Mouse (Mus musculus): ENCODE data around the gene Itih4.

Itih4 gene

DNA sequence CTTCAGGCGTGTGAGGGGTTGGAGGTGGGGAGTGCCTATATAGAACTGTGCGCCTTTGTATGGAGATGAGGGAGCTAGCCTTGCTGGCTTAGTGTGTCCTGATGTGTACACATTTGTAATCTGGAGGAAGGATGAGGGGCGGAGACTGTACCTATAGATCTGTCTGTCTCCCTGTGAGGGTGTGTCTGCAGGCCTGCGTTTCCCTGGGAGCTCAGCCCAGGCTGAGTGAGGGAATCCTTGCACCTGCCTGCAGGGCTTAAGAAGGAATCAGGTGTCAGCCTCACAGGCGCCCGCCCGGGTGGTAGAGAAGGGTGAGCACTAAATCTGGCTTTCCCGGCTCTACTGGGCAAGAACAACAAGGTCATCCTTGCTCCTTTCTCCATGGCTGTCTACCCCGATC lies 6.5 kb upstream of the Itih4 start:
- DNase-seq, result no peak

DNA sequence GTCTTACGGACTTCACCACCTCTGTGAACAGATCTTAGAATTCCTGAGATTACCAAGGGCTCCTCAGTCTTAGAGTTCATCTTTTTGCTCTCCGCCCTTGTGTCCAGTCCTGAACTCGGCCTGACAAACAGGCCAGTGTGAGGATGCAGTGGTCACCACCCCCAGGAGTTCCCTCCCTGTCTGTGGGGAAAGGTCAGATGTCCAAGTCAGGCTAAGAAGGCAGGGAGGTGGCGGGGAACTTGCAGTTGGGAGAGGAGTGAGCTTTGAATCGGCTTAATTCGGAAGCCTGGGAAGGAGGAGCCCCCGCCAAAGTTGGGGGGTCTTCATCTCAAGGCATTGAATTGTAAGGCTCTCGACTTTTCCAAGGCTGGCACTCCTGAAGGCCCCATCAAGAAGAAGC lies 6.0 kb upstream of the Itih4 start:
- DNase-seq, result no peak

GRCm38 (mm10) chr14:30880811-30881717 lies 5.2 kb upstream of the Itih4 start:
- DNase-seq, result peak; percentile 57 to 82

DNA sequence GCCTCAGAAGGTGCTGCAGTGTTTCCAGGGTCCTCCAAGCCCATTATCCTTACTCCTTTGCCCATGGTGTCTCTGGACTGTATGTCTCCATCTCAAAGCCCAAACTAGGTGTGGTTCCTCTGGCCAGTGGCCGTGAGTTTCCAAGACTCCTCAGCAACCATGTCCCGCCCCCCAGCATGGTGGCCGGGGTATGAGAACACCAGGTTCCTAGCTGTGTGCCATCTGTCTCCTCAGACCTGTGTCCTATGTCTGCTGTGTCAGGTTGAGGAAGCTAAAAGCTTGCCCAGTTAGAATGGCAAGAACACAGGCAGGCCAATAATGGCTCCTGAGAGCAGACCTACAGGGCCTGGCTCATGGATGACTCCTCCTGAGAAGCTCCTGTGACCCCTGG lies 4.6 kb upstream of the Itih4 start:
- no peak for DNase-seq

GRCm38 (mm10) chr14:30885298-30885697 lies 978 bp upstream of the Itih4 start:
- no peak for DNase-seq

GRCm38 (mm10) chr14:30888271-30888732 lies 2.0 kb downstream of the Itih4 start:
- DNase-seq, result peak; percentile 61 to 79

DNA sequence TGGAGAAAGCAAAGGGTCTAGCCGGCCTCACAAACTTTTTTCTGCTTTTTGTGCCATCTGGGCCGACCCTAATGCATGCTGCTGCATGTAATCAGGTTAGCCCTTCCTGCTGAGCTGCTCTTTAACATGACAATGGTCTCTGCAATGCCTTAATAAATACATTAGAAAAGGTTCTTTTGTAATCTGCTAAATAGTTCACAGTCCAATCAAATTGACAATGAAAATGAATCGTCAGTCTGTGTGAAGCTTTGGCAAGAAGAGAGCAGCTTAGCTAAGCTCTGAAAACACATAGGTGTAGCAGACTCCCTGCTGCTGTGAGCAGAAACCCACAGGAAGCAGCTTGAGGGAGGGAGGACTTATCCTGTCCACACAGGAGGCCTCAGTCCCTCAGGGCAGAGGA lies 13.7 kb downstream of the Itih4 start:
- DNase-seq, result no peak

DNA sequence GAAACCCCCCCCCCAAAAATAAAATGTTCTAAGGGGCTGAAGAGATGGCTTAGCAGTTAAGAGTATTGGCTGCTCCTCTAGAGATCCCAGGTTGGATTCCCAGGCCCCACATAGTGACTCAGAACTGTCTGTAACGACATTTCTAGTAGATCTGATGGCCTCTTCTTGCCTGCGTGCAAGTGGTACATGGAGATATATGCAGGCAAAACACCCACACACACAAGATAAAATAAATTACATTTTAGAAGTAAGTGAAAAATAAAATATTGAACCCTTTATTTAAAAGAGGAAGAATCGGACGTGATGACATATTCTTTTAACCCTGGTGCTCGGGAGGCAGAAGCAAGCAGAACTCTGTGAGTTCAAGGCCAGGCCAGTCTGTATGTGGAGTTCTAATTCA lies 16.4 kb downstream of the Itih4 start:
- DNase-seq, result no peak

GRCm38 (mm10) chr14:30903036-30903435 lies 16.8 kb downstream of the Itih4 start:
- DNase-seq, result no peak

GRCm38 (mm10) chr14:30904307-30904706 lies 18.0 kb downstream of the Itih4 start:
- DNase-seq, result no peak

DNA sequence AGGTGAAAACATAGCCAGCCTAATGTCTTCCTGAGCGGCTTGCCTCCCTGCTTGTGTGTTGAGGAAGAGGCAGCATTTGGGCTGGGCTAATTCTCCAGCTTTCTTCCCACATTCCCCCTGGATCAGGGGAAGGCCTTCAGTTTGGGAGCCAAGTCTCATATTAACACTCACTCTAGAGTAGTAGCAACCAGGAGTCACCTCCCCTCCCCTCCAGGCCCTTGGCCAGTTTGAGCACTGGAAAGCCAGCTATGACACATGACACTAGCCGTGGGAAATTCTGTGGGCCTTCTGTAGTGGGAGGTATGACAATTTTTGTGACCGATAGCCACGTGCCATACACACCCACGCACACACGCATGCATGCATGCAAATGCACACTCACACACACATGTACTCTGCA lies 19.7 kb downstream of the Itih4 start:
- no peak for DNase-seq

GRCm38 (mm10) chr14:30907814-30908265 lies 21.6 kb downstream of the Itih4 start:
- no peak for DNase-seq

- DNase-seq, result no peak
These were observed 24.9 kb downstream of the Itih4 start for GRCm38 (mm10) chr14:30911141-30911540.

DNA sequence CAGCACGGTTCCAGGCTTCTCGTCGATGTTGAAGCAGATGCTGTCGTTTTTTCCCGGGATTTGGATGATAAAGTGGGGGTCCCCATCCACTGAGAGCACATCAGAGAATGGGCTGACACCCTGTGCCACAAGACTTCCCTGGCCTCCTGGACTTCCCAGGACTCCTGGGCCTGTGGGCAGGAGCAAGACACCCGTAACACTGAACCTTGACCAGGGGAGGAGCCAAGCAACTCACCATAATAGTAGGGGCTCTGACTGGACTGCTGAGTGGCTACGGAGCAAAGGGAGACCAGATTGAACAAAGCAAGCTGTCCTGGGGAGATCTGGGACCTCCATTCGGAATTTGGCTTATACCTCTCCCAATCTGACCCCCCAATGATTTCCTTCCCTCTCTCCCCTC lies 26.4 kb downstream of the Itih4 start:
- peak; percentile 50 to 78 for DNase-seq

DNA sequence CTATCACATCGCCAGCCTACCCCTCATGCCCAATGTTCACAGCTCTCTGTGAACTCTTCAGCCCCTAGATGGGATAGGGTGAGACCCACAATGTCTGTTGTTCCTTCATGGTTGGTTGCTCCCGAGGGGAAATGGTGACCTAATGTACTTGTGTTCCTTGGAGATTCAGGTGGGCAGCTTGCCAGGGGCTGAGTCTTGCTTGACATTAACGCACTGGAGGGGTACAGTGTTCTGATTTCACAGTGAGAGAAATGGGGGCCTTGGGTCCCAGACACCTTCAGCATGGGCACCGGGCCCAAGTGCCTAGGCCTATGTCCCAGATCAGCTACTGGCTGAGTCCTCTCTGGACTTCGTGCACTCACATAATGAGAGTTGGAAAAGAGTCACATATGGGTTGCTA lies 27.1 kb downstream of the Itih4 start:
- DNase-seq, result peak; percentile 74 to 78

DNA sequence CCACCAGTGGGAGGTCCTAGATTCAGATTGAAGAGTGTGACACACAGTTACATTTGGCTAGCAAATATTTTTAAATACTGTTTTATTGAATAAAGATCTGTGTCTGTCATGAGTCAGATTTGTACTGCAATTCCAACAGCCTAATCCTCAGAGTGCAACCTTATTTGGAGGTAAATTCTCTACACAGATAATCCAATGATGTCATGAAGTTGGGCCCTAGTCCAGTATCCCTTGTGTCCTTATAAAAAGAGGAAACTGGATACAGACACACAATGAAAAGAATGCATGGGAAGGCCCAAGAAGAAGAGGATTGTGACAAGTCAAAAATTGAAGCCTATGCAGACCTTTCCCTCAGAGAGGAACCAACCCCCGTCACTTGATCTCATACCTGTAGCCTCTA lies 30.2 kb downstream of the Itih4 start:
- DNase-seq, result no peak

- no peak for DNase-seq
These were observed 35.9 kb downstream of the Itih4 start for GRCm38 (mm10) chr14:30922053-30922670.

GRCm38 (mm10) chr14:30923375-30924105 lies 37.3 kb downstream of the Itih4 start, which contains the start of gene Itih3:
Gene Itih3, minus strand, starts transcription at chr14:30923760.
- no peak for DNase-seq

DNA sequence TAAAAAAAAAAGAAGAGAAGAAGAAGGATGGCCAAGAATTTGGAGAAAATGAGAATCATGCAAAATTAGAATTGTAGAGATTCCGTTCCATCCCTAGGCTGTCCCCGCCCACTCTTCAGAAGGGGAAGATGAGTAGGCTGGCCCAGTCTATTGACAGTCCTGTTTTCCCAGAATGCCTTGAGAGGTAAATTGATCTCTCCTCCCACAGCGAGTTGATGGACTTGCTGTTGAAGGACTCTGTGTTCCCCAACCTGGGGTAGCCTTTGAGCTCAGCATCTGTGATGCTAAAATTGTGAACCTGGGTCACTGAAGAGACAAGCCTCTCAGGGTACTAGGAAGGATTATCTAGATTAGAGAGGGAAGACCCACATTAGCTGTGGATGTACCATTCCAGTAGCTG lies 39.2 kb downstream of the Itih4 start:
- no peak for DNase-seq

DNA sequence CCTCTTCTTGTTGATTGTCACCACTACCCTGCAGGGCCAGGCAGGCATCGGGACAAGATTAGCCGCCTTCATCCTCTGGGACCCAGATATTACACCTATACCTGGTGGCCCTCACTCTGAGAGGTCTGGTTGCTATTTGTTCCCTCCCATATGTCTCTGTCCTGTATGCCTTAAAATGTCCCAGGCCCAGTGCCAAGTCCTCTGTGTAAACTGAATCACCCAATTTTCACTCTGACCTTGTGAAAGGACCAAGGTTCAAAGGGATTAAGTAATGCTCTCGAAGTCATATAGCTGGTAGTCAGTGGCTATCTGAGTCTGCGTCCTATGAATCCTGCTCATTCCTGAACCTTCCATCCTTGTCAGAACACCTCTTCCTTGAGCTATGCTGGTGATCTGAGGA lies 44.1 kb downstream of the Itih4 start:
- peak in 1 of 2 experiments; percentile 11 for DNase-seq

GRCm38 (mm10) chr14:30933351-30933750 lies 47.1 kb downstream of the Itih4 start:
- DNase-seq, result no peak

- no peak for DNase-seq
These were observed 56.0 kb downstream of the Itih4 start for GRCm38 (mm10) chr14:30942254-30942653.

DNA sequence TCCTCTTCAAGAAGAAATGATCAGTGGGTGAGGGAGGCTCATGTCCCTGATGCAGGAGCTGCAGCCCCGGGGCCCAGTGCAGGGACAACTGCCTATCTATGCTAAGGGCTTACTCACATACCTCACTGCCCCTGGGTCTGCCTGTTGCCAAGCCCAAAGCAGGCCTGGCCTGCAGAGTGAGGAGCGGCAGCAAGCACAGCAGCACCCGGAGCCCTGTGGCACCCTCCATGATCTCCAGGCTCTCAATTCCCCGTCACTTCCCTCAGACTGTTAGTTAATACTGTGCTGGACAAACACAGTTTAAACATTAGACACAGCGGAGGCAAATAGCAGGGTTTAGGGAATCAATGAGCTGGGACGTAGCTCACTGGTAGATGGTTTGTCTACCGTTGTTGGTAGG lies 56.8 kb downstream of the Itih4 start, which contains the start of gene Itih1:
Gene Itih1 (minus strand): TSS at position 252 of the 400 bp plus-strand sequence.
- DNase-seq, result peak; percentile 10 to 34
